Mouse (Mus musculus): ENCODE measurements around the gene Asphd2.

DNA sequence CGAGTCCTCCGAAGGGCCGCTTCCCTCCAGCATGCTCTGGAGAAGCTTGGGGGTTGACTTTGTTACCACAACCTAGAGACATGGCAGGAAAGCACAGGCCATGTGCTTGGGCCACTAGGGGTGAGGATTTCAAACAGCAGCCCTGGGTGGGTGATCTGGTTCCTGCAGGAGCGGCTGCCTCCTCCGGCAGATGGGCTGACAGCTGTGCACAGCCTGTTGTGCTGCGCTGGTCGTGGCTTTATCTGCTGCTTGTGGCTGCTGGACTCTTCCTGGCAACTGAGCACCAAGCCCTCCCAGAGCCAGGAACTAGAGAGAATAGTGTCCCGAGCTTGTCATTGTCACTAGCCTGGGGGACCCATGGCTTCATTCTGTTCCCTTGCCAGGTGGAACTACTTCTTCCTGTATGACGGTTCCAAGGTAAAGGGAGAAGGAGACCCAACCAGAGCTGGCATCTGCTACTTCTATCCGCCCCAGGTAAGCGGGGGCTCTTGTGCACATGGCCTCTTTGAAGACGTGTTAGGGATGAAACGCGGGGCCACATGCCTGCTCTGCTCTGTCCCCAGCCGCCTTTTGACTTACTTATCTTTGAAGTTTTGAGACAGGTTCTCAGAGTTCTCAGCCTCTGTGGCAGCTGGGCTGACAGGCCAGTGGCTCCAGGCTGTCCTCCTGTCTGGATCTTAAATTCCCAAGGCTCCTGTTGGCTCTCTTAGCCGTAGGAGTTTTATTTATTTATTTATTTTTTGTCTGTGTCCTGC lies 48.3 kb downstream of the Asphd2 start:
- TF ChIP-seq CTCF (IDR thresholded peaks at IDR 0.05) (no peak), EP300 (IDR thresholded peaks at IDR 0.05) (no peak)

Measured in lung, postnatal 0 days (tissue).